Mouse (Mus musculus): ENCODE results near the gene Igfbp6.
"Not testable (repeated sequence)": the region's sequence is repeated elsewhere in the genome, so short reads cannot be mapped to it uniquely, and the experiment has no call there.

Igfbp6 gene

DNA sequence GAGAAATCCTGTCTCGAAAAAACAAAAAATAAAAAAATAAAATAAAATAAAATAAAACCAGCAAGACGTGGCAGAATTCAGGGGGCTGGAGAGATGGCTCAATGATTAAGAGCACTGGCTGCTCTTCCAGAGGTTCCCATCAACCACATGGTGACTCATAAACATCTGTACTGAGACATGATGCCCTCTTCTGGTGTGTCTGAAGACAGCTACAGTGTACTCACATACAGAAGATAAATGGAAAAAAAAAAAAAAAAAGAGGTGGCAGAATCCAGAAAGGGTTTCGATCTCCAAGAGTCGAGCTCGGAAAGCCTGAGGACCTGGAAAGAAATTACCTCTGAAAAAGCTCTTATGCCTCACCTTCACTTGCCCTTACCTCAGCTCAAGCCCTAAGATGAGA is 3.0 kb upstream of the Igfbp6 start:
- no peak for DNase-seq

DNA sequence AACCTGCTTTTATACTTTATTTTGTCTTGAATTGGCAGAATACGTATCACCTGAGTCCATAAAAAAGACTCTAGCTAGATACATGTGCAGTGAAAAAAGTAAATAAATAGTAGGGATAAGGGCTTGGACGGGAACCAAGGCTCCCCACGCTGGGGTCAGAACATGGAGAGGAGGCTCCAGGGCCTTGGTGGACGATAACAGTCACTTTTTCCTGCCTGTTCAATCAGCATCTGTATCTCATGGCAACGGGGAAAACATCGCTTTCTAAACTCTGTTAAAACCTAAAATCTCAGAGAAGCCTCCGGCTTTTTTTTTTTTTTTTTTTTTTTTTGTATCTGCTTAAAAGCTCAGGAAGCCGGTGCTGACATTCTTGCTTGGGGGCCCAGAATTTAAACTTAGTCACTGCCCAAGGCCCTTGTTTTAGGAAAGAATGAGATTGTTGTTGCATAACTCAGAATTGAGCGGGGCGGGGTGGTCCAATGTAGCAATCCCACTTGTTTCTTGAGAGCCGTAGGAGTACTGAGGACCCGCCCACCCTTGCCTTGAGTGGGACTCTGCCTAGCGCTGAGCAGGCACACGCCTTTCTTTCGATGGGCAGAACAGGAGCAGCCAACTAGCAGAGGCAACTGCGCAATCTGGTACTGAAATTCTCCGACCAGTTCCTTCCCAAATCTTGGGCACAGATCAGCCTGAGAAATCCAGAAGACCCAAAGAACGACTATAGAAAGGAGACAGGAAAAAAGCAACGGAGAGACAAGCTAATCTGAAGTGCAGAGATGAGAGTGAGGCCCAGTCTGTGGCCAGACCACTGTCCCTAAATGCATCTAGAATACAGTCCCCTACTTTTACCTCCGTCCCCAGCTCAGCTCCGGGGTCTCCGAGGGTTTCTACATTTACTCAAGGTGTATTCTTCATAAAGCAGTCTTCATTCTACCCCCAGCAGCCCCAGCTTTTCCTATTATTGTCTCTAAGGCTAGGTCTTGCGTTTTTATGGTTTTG is 949 bp upstream of the Igfbp6 start:
- DNase-seq: no peak

DNA sequence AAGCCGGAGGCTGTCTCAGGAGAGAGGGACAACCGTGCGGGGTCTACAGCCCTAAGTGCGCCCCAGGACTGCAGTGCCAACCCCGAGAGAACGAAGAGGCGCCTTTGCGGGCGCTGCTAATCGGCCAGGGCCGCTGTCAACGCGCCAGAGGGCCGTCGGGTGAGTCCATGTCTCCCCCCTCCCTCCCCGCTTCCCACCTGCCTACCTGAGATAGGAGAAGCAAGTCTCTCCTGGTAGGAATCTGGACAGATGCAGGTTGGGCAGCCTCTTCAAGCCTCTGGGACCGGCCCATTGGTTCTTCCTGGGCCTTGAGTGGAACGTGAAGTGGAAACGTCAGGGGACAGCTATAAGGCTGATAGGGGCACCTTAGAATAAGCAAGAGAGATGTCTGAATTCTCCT is 564 bp downstream of the Igfbp6 start:
- DNase-seq: no peak

DNA sequence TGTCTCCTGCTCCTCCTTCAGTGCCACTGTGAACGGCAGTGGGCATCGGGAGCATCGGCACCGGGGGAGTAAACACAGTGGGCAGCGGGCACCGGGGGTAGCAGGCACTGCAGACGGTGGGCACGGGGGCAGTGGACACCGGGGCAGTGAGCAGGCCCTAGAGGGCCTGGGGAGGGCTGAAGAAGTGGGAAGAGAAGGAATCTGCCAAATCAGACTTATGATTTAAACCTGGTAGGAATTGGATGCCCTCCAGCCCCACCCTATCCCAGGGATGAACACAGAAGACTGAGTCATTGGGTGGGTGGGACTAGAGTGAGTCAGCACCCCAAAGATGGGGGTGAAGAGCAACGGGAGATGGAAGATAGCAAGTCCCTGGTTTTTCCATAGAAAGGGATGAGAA is 1.2 kb downstream of the Igfbp6 start:
- no peak for DNase-seq

DNA sequence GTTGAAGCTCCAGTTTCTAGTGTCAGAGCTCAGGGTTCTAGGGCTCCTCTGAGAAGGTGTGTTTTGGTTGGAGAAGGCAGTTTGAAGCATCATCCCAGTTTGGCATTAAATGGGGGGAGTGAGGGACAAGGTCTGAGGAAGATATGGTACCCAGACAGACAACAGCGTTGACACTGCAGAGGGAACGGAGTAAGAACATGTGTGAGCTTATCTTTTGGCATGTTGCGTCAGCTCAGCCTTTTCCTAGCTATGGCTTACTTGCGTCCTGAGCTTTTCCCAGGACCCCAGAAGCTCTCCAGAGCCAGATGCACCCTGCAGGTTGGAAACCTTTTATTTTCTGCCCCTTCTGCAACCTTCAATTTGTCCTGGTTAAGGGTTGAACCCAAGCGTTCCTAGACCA is 1.9 kb downstream of the Igfbp6 start:
- DNase-seq: no peak

DNA sequence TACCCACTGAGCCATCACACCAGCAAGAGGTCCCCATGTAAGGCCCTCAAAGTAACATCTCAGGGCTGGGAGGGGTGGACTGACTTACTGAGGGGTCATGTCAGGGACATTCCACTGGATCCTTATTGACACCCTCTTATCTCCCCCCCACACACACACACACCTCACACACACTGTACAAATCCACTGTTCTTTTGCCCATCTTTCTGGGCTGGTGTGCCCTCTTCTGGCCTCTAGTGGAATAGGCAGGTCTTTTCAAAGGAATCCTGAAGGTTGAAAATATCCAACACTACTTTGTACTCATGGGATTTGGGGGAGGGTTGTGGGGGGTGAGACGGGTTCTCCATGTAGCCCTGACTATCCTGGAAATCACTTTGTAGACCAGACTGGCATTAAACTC is 2.7 kb downstream of the Igfbp6 start:
- DNase-seq: peak; percentile 46

DNA sequence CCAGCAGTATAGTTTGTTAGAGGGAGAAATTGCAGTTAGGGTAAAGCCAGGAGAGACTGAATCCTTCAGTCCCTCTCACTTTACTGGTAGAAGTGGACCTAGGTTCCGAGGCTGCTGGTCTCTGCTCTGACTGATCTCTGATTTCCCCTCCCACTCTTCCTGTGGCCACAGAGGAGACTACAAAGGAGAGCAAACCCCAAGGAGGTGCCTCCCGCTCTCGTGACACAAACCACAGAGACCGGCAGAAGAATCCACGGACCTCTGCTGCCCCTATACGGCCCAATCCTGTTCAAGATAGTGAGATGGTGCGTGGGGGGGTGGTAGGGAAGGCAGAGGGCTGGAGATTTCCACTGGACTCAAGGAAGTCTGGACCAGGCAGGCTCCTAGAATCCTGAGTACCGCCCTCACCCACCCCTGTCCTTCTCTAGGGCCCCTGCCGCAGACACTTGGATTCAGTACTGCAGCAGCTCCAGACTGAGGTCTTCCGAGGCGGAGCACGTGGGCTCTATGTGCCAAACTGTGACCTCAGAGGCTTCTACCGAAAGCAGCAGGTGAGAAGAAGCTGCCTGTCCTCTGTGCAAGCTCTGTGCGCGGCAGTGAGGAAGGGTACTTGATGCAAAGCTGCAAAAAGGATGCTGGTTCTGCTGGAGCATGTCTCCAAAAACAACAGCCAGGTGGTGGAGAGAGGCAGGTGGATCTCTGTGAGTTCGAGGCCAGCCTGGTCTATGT is 3.7 kb downstream of the Igfbp6 start:
- DNase-seq: no peak

DNA sequence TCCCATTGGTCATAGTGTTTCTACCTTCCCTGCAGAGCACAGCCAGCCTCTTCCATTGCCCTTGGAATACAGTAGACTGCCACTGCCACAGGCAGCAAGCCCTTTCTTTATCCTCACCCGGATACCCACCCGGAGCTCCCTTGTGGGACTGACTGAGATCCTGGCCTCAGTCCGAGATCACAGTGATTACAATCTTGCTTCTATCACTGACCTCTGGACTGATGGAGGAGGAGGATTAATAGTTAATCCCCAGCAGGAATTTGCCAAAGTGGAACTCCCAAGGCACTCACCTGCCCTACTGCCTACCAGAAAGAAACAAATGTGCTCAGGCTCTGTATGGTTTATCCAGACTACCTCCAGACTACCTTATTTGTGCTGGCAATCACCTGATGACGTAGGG is 5.4 kb downstream of the Igfbp6 start:
- no peak for DNase-seq

DNA sequence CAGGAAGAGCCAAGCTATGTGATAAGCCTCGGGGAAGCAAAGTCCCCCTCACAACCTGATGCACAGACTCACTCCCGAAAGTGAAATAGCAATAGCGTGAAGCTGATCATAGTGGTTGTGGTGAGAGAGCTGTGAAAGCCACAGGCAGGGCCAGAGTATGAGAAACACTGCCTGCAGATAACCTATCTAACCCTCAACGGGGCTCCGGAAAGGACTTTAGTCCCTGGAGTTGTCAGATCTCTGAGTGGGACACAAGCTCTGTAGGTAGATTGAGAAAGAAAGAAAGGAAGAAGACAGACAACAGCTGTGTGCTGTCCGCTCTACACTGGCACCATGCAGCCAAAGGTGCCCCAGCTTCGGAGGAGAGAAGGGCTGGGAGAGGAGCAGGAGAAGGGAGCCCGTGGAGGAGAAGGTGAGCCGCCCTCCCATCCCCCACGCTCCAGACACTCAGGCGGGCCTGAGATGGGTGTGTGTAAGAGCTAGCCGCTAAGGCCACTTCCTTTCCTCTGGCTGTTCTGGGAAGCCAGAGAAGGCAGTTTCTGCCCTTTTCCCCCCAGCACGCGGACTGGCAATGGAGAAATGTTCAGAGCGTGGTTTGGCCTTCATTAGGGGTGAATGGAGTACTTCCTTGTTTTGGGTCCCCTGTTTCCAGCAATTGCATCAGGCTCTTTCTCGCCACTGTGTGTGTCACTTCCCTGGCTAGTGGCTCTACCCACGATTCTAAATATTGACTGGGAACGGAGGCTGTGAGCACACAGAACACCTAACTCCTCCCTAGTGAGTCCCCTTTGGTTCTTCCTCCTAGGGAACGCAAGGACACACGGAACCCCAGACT is 6.4 kb downstream of the Igfbp6 start, which contains the start of gene Soat2:
Gene Soat2, plus strand, starts transcription at position 226 of the 835 bp plus-strand sequence.
- DNase-seq: peak; percentile 78

DNA sequence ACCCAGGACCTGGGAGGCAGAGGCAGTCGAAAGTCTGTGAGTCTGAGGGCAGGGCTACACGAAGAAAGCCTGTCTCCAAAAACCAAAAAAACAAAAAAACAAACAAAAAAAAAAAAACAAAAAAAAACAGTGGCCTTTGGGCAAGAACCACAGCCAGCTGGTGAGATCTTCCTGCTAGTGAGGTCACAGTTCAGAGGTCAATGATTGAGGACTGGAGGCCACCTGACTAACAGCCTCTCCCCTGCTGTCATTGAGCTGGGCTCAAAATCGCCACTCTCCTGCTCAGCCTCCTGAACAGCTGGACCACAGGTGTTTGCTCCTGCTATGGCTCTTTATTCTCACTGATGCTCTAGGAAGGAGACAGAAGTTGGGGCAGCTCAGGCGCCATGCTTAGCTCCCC is 8.5 kb downstream of the Igfbp6 start:
- no peak for DNase-seq

DNA sequence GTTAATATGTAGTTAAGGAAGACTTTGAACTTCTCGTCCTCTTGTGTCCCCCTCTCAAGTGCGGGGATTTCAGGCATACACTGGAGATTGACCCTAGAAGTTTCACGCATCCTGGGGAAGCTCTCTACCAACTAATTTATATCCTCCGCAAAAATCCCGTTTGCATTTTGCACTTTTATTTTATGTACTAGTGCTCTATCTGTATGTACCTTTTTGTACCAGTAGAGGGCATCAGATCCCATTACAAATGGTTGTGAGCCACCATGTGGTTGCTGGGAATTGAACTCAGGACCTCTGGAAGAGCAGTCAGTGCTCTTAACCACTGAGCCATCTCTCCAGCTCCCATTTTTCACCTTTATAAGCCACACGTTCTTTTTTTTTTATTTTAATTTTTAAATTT is 10.8 kb downstream of the Igfbp6 start:
- DNase-seq: not testable (repeated sequence)

DNA sequence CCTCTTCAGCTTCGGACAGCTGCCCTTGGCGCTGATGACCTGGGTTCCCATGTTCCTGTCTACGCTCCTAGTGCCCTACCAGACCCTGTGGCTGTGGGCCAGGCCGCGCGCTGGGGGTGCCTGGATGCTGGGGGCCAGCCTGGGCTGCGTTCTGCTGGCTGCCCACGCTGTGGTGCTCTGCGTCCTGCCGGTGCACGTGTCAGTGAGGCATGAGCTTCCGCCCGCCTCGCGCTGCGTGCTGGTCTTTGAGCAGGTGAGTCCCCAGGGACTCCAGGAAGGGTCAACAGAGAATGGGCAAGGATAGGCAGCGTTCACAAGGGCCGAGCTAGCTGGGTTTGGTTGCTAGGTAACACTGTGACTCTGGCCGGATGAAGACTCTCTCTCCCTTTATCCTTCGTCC is 12.7 kb downstream of the Igfbp6 start:
- no peak for DNase-seq

DNA sequence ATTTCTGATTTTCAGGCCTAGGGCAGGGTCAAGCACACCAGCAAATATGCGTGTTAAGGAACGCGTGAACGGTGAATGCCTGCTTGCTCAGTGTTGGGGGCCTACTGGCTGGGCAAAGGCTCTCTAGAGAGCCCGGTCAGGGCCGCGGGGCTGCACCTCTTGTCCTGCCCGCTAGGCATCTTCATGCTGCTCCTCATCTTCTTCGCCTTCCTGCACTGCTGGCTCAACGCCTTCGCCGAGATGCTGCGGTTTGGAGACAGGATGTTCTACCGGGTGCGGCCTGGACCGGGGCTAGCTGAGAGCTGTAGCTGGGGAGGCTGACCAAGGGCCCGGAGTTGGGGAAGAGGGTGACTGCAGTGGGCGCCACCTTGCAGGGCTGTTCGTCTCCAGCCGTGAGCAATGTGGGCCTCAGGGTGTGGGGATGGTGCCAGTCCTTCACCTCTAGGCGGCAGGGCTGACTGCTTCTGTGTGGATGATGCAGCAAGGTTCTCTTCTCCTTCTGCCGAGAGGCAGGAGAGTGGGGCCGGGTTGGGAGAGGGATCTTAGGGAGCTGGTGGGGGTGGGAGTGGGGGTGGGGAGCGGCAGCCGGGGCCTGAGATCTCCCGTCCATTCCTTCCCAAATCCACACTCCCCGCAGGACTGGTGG is 16.4 kb downstream of the Igfbp6 start:
- no peak for DNase-seq

DNA sequence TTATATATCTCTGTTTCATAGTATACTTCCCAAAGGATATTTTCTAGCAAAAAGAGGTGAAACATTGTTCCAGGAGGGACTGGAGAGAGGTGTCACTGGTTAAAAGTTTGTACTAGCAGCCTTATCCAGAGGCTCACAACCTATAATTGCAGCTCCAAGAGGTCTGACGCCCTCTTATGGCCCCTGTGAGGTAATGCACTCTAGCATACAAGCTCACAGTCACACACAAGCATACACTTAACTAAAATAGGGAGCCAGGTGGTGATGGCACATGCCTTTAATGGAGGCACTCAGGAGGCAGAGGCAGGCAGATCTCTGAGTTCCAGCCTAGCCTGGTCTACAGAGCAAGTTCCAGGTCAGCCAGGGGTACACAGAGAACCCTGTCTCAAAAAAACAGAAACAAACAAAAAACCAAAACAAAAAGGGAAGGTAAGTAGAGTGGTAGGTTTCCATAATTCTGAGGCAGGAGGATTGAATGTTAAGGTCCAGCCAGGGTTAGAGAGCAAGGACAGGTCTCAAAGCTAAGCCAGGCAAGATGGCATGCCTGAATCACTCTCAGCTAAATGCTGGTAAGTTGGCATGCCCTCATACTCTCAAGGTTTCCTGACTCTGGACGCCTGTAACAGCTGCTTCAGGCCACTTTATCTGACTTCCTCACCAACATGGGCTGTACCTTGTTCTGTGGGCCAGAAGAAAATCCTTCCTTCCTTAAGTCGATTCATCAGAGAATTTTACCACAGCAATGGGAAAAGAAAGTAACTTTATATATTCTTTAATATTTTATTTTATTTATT is 19.9 kb downstream of the Igfbp6 start:
- DNase-seq: no peak

DNA sequence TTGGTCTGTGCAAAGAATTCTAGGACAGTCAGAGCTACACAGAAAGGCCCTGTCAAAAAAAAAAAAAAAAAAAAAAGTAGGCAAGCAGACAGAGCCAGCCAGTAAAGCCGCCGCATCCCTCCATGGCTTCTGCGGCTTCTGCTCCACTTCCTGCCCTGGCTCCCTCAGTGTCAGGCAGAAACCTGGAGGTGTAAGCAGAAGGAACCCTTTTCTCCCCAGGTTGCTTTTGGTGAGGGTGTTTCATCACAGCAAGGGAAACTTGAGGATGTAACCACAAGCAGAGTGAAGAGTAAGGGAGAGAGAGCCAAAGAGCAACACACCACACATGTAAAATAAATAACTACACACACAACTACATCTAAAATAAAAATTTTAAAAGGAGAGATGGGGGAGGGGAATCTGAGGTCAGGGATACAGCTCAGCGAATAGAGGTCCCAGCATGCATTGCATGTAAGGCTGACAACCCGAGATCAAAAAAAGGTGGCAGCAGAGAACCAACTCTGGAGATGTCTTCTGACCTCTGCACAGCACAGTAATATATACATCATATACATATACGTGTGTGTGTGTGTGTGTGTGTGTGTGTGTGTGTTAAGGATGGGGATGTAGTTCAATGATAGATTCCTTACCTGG is 21.4 kb downstream of the Igfbp6 start:
- no peak for DNase-seq

DNA sequence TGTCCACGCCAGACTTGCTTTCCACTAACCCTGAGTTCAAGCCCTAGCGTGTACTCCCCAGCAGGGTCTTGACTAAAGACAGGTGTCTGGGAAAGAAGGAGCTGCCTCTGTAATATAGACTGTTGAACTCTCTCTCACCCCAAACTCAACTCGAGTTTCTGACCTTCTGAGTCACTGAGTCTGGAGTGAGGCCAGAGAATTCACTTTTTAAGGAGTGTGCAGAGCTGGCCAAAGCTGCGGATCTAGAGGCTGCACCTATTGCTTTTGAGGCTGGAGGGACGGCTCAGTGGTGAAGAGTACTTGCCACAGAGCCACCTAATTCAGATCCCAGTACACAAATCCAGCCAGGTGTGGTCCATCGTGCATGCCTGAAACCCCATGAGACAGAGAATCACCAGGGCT is 23.5 kb downstream of the Igfbp6 start:
- DNase-seq: no peak

DNA sequence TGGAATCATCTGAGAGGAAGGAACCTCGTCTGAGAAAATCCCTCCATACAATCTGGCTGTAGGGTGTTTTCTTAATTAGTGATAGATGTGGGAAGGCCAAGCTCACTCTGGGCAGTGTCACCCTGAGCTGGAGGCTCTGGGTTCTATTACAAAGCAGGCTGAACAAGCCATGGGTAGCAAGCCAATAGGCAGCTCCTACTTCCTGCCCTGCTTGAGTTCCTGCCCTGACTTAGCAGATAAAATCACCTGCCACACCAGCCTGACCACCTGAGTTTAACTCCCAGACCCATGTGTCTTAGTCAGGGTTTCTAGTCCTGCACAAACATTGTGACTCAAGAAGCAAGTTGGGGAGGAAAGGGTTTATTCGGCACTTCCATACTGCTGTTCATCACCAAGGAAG is 24.9 kb downstream of the Igfbp6 start:
- DNase-seq: no peak

DNA sequence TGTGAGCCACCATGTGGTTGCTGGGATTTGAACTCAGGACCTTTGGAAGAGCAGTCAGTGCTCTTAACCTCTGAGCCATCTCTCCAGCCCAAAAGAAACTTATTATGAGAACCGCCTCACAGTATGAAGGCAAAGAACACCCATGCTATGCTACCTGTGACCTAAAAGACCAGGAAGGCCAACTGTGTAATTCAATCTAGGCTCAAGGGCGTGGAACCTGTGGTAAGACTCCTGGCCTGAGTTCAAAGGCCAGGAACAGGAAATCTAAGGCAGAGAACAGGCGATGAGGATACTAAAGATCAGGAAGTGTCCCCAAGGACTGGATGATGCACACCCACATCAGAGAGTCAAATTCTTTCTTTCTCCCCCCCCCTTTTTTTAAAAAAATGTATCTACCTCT is 29.4 kb downstream of the Igfbp6 start:
- DNase-seq: no peak

DNA sequence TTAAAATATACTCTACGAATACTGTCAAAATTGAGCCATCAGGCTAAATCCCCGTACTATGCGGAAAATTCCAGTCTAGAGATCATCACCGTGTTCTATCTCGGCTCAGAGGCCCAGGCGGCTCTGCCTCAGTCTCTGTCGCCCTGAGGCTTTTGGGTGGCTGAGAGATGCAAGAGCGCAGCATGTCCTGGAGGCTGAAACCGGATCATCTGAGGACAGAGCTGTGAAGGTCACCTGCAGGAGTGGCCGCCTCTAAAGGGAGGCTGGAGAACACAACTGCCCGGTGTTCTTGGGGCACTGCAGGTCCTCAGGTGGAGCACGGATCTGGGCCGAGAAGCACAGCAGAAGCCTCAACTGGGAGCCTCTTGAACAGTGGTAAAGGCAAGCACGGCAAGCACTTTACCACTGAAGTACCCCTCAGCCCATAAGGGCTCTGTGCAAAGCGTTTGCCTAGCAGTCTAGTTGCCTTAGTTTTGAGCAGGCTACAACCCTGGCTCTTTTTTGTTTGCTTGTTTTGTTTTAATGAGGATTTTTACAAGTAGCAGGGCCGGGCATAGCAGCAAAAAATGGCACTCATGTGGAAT is 31.7 kb downstream of the Igfbp6 start:
- DNase-seq: no peak

DNA sequence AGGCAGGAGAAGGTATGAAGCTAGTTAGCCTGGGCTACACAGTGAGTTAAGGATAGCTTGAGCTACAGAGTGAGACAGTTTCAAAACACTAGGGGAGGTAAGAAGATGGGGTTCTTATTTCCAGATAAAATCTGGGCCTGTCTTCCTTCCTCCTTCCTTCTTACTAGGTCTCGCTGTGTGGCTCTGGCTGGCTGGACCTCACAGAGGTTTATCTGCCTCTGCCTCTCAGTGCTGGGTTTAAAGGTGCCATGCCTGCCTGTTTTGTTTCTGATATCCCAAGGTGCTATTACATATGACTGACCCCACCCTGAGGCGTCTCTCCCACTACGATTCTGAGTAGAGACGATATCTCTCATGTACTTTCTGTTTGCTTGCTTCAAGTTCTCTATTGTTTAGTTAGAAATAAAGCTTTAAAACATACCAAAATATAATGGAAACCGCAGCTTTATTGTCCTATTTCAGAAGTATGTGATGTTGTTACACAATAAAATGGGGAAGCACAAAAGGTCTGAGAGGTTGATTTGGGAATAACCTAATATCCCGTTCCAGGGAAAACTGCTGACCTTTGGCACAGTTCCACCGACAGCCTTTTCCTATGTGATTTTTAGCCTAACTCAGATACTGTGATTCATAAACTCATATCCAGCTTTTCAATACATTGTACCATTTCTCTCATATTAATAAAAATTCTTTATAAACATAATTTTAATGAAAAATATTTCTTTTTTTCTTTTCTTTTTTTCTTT is 32.6 kb downstream of the Igfbp6 start:
- DNase-seq: no peak

Measured in liver (tissue).